Mouse (Mus musculus): ENCODE results near the gene Etv6. TPM values are rescaled to one million over a fixed set of nuclear protein-coding genes. Genes with fewer than 3 reads are reported as not detected.

Etv6 gene
- total and polyA plus RNA-seq, 2 experiments from 2014 or later: 6.1 to 30.3 TPM

DNA sequence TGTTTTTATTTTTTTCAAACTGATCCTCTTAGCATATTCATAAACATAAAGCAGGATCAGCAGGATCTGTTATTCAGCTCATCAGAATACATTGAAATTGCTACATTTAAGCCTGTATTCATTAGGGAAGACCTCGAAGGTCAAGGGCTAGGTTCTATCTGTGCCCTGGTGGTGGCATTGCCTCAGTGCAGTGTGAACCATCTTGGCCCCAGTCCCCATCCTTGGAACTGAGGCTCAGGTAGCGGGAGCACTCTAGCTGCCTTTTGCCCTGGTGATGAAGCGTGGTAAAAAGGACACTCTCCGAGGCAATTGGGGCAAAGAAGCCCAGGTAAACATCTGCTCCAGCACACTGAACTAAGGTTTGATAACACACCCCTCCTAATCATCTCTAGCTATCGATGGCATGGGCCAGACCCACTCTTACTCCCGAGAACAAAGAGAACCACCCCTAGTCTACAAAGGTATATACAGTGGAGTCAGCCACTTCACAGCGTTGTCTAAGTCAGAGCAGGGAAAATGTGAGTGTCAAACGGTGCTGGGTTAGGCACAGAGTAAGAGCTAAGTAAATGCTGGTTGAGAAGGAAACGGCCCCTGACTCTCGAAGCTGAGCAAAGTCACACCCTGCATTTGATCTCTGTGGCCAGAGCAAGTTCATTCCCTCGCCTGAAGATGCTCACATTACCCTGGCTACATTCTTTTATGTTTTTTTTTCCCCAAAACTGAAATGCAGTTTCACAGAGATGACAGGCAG is 148.3 kb downstream of the Etv6 start:
- no peak for TF ChIP-seq EP300 (IDR thresholded peaks at IDR 0.05; ENCODE audit: low read depth)
- no peak for TF ChIP-seq CTCF (IDR thresholded peaks at IDR 0.05; ENCODE audit: low read depth)
- no peak for ATAC-seq (ENCODE audit: insufficient read depth, low read depth)
- no peak overlapping the region for H3K4me3 ChIP-seq (ENCODE audit: low read depth, low read length)
- WGBS: 67% methylated on average over 11 of the region's 11 CpGs
- no peaks in the 10 kb centered on the region for H3K27me3 ChIP-seq (ENCODE audit: control insufficient read depth, insufficient read depth, low read length)
- no peak overlapping the region for H3K27ac ChIP-seq (ENCODE audit: low read depth)
- no peaks in the 10 kb centered on the region for H3K9me3 ChIP-seq (replicated peaks; ENCODE audit: control insufficient read depth, low read length)
- DNase-seq (ENCODE audit: low spot score): no peak
- H3K4me1 ChIP-seq (ENCODE audit: control insufficient read depth, insufficient read depth): peaks cover 62% of the 10 kb centered on the region
- no peak overlapping the region for H3K9ac ChIP-seq (replicated peaks; ENCODE audit: low read depth, low read length)
- H3K36me3 ChIP-seq (replicated peaks; ENCODE audit: control insufficient read depth, insufficient read depth, low read length): no peaks in the 10 kb centered on the region
- H3K4me2 ChIP-seq (ENCODE audit: low read depth, low read length): no peak overlapping the region

GRCm38 (mm10) chr6:134186286-134186903 is 150.9 kb downstream of the Etv6 start:
- Histone ChIP-seq H3K4me2 (ENCODE audit: low read depth, low read length) (no peak overlapping the region), H3K9ac (replicated peaks; ENCODE audit: low read depth, low read length) (no peak overlapping the region), H3K27me3 (ENCODE audit: control insufficient read depth, insufficient read depth, low read length) (no peaks in the 10 kb centered on the region), H3K36me3 (replicated peaks; ENCODE audit: control insufficient read depth, insufficient read depth, low read length) (no peaks in the 10 kb centered on the region), H3K27ac (ENCODE audit: low read depth) (peak overlapping the region; percentile 78), H3K9me3 (replicated peaks; ENCODE audit: control insufficient read depth, low read length) (no peaks in the 10 kb centered on the region), H3K4me1 (ENCODE audit: control insufficient read depth, insufficient read depth) (peaks cover 83% of the 10 kb centered on the region), H3K4me3 (ENCODE audit: low read depth, low read length) (no peak overlapping the region)
- DNase-seq (ENCODE audit: low spot score) (peak; percentile 77), ATAC-seq (ENCODE audit: insufficient read depth, low read depth) (peak; percentile 27; the same call in 1 of the 2 replicates)
- WGBS: 41% methylated on average over 6 of the region's 6 CpGs
- no peak for TF ChIP-seq CTCF (IDR thresholded peaks at IDR 0.05; ENCODE audit: low read depth)
- 0 out of 2 replicates have a peak, but pooled peaks have one; percentile 56 for TF ChIP-seq EP300 (IDR thresholded peaks at IDR 0.05; ENCODE audit: low read depth)

- TF ChIP-seq CTCF (IDR thresholded peaks at IDR 0.05; ENCODE audit: low read depth) (no peak), EP300 (IDR thresholded peaks at IDR 0.05; ENCODE audit: low read depth) (no peak)
- H3K27me3 ChIP-seq (ENCODE audit: control insufficient read depth, insufficient read depth, low read length): no peaks in the 10 kb centered on the region
- 28% methylated on average over 3 of the region's 3 CpGs for WGBS
- peaks cover 71% of the 10 kb centered on the region for H3K4me1 ChIP-seq (ENCODE audit: control insufficient read depth, insufficient read depth)
- H3K36me3 ChIP-seq (replicated peaks; ENCODE audit: control insufficient read depth, insufficient read depth, low read length): no peaks in the 10 kb centered on the region
- no peak overlapping the region for H3K4me3 ChIP-seq (ENCODE audit: low read depth, low read length)
- no peak overlapping the region for H3K4me2 ChIP-seq (ENCODE audit: low read depth, low read length)
- H3K27ac ChIP-seq (ENCODE audit: low read depth): peak overlapping the region; percentile 79; the same call in 1 of the 2 replicates
- no peaks in the 10 kb centered on the region for H3K9me3 ChIP-seq (replicated peaks; ENCODE audit: control insufficient read depth, low read length)
- ATAC-seq (ENCODE audit: insufficient read depth, low read depth): no peak
- DNase-seq (ENCODE audit: low spot score): no peak
- H3K9ac ChIP-seq (replicated peaks; ENCODE audit: low read depth, low read length): 0 out of 2 replicates have a peak overlapping the region, but pooled peaks have one; percentile 8
These were observed 153.2 kb downstream of the Etv6 start for GRCm38 (mm10) chr6:134188719-134189118.

DNA sequence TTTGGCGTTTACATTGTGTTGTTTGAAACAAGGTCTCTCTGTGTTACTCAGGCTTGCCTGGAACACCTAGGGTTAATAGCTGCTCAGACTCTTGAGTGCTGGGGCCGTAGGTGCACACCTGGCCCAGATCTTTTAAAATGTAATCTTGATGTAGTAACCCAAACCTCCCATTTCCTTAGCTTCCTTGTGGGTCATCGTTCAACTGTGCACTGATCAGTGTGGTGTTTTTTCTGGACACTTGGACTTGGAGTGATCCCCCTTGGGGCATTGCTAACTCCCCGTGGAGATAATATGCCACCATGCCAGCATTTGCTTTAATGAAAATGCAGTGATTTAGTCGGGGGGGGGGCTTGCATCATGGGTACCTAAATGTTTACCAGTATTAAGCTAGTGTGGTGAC is 153.7 kb downstream of the Etv6 start:
- no peaks in the 10 kb centered on the region for H3K36me3 ChIP-seq (replicated peaks; ENCODE audit: control insufficient read depth, insufficient read depth, low read length)
- TF ChIP-seq CTCF (IDR thresholded peaks at IDR 0.05; ENCODE audit: low read depth) (no peak), EP300 (IDR thresholded peaks at IDR 0.05; ENCODE audit: low read depth) (no peak)
- no peaks in the 10 kb centered on the region for H3K9me3 ChIP-seq (replicated peaks; ENCODE audit: control insufficient read depth, low read length)
- ATAC-seq (ENCODE audit: insufficient read depth, low read depth): no peak
- peak overlapping the region; percentile 79 for H3K27ac ChIP-seq (ENCODE audit: low read depth)
- H3K4me2 ChIP-seq (ENCODE audit: low read depth, low read length): no peak overlapping the region
- H3K9ac ChIP-seq (replicated peaks; ENCODE audit: low read depth, low read length): 0 out of 2 replicates have a peak overlapping the region, but pooled peaks have one; percentile 8
- WGBS: 36% methylated on average over 5 of the region's 5 CpGs
- DNase-seq (ENCODE audit: low spot score): no peak
- H3K4me1 ChIP-seq (ENCODE audit: control insufficient read depth, insufficient read depth): peaks cover 68% of the 10 kb centered on the region
- no peaks in the 10 kb centered on the region for H3K27me3 ChIP-seq (ENCODE audit: control insufficient read depth, insufficient read depth, low read length)
- no peak overlapping the region for H3K4me3 ChIP-seq (ENCODE audit: low read depth, low read length)

DNA sequence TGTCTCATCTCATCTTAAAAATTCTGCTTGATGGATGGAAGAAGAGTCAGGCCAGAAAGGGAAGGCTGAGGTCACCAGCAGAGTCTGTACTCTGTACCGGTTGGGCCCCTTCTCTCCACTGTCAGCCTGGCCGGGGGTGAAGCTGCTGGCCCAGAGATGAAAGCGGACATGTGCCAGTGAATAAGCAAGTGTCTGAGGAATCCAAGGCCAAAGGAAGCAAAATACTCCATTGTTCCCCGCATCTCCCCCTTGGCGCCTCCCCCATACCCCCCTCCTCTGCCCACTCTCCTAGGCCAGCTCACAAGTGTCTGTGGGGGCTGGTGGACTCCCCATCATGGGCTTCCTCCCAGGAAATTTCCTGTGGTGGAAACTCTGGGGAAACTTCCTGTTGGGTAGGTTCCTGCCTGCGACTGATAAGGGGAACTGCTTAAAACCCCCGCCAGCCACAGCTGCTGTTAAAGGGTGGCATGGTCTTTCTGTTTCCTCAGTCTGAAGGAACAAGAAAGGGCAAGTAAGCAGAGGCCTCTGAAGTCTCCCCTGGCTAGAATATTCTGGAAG is 154.2 kb downstream of the Etv6 start:
- WGBS: 13% methylated on average over 7 of the region's 7 CpGs
- H3K4me3 ChIP-seq (ENCODE audit: low read depth, low read length): no peak overlapping the region
- no peaks in the 10 kb centered on the region for H3K27me3 ChIP-seq (ENCODE audit: control insufficient read depth, insufficient read depth, low read length)
- peak overlapping the region; percentile 18; the same call in 1 of the 2 replicates for H3K4me2 ChIP-seq (ENCODE audit: low read depth, low read length)
- H3K4me1 ChIP-seq (ENCODE audit: control insufficient read depth, insufficient read depth): peaks cover 63% of the 10 kb centered on the region
- H3K9ac ChIP-seq (replicated peaks; ENCODE audit: low read depth, low read length): 0 out of 2 replicates have a peak overlapping the region, but pooled peaks have one; percentile 8
- DNase-seq (ENCODE audit: low spot score): peak; percentile 53
- peak overlapping the region; percentile 79 for H3K27ac ChIP-seq (ENCODE audit: low read depth)
- TF ChIP-seq CTCF (IDR thresholded peaks at IDR 0.05; ENCODE audit: low read depth) (no peak), EP300 (IDR thresholded peaks at IDR 0.05; ENCODE audit: low read depth) (no peak)
- H3K9me3 ChIP-seq (replicated peaks; ENCODE audit: control insufficient read depth, low read length): no peaks in the 10 kb centered on the region
- ATAC-seq (ENCODE audit: insufficient read depth, low read depth): peak; percentile 49
- H3K36me3 ChIP-seq (replicated peaks; ENCODE audit: control insufficient read depth, insufficient read depth, low read length): no peaks in the 10 kb centered on the region

Measured in heart, postnatal 0 days (tissue).